Mouse (Mus musculus): ENCODE results near the gene Gosr2.

Gene Gosr2

DNA sequence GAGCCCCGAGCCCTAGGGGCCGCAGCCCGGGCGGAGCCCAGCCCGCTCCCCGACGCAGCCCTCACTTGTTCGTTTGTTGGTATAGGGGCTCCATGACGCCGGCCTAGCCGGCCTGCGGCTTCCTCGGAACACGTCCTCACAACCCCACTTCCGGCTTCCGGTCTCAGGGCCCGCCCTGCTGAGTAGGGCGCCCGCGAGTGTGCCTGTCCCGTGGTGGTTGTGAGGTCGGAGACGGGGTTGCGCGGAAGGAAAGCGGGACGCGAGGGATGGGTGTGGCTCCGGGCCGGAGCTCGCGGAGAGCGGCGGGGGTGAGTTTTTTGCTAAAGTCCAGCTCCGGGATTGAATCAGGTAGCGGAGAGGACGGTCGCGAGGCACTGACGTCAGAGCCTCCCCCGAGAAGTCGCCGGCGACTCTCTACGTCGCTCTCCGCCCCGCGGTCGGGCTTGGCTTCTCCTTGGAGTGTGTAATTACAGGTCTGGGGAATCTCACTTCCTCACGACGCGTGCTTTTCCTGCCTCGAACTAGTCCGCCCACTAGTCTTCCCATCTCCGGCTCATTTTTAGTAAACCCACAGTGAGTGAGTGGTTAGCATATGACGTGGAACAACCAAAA, at the start of gene Gosr2:
Gosr2 (minus strand) TSS at position 334 of the 612 bp plus-strand sequence.
- peak; percentile 97 for DNase-seq (ENCODE audit: extremely low spot score, low spot score)

DNA sequence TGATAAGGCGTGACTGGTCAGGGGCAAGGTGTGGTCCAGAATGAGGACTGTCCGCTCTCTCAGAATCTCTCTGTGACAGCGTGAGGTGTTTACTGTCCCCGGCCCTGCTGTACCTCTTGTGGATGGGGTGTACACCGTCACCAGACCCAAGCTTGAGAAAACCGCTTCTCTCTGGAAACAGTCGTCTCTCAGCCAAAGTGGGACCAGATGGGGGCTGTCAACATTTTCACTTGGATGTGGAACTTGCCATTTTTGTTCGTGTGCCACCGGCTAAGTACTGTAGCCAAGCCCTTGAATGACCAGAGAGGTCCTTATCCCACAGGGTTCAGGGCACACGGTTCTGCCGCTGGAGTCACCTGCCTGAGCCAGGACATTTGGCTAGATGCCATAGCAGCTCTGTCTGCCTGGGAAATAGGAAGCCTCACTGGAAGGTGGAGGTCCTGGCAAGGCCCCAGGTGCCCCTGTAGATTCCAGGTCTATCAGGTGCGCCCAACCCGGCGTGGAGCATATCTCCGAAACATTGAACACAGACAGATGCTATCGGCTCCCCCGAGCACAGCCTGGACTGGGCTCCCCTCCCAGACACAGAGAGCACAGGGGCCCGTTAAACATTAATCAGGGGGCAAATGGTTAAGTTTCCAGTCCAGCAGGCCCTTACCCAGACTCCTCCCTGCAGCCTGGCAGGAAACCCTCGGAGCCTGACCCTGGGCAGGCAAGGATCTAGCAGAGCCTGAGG, 37.5 kb upstream of the Gosr2 start:
- no peak for DNase-seq (ENCODE audit: extremely low spot score, low spot score)

DNA sequence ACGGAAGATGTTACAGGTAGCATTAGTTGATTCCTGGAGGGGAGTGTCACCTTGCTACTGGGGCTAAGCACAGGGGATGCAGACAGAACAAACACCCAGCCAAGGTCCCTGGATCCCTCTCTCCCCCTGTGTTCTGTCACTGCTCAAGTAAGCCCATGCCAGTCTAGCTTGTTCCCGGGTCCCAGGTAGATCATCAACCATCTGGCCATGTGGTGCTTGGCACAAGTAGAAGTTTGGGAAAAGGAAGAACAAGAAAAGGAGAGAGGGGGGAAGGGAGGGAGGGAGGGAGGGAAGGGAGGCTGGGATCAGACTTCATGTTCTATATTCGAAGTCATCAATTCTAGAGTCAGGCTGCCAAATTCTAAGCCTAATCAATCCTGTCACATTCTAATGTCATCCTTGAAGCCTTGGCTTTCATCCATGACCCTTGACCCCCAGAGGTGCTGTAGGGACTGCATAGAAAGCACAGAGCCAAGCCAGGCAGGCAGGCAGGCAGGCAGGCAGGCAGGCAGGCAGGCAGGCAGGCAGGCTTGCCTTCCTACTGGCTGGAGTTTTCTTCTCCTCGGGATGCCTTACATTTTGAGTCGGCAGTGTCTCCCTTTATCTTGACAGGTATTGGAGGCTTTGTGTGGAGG, 36.8 kb upstream of the Gosr2 start:
- DNase-seq (ENCODE audit: extremely low spot score, low spot score): no peak

DNA sequence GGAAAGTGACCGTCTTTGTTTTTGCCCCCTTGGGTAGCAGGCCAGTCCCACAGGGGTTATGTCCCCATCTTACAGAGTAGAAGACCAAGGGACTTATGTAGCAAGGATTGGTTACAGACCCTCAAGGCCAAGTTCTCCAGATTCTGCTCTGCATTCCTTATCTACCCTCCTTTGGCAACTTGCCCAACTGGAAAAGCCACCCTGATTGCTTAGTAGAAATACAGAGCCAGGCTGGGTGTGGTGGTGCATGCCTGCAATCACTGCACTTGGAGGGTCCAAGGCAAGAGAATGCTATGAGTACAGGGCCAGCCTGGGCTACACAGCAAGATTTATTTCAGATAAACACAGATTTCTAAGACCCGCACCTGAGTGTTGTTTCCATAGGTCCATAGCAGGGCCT, 36.3 kb upstream of the Gosr2 start:
- no peak for DNase-seq (ENCODE audit: extremely low spot score, low spot score)

DNA sequence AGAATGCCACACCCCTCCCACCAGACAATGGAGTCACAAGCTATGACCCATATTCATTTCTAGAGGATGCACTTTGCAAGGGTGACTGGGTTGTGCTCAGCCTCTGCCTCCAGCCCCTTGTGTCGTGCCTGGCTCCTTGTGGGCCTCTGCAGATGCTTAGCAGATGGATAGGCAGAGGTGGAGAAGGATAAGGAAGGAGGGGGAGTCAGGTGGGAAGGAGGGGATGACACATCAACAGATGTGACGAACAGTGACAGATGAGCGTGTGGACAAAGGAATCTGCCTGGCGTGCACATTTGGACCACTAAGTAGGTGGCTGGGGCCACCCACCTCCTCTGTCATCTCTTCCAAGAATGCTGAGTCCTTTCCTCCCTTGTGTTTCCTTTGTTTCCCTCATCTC, 35.4 kb upstream of the Gosr2 start:
- no peak for DNase-seq (ENCODE audit: extremely low spot score, low spot score)

DNA sequence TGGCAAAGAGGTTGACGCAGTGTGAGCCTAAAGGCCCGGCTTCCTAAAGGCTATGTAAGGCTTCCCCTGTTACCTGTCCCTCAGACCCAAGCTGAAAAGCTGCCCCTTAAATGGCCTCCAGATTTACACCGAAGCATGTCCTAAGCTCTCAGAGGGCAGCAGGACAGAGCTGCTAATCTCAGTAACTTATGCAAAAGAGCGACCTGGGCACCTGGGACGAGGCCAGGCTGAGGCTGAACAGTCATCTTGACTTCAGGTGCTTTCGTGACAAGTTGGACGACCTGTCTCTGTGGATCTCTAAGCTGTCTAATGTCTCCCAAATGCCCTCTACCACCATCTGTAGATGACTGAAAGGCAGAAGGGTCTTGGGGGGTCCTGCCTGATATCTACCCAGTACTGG, 34.6 kb upstream of the Gosr2 start:
- DNase-seq (ENCODE audit: extremely low spot score, low spot score): no peak

DNA sequence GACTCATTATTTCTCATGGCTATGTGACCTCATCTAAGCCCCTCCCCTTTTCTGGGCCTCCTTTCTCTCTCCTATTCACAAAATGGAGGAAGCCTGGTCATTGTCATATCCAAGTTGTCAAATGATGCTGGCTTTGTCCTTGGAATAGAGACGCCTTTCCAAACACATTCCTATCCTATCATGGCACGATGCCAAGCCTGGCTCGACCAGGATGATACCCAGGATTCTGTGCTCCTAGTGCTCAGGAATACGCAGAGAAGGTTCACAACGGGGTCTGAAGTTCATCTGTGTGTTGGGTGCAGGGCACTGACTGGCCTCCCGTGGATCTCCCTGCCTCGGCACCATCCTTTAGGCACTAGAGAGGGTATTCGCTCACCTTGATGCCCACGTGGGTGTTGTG, 33.9 kb upstream of the Gosr2 start:
- DNase-seq (ENCODE audit: extremely low spot score, low spot score): no peak

DNA sequence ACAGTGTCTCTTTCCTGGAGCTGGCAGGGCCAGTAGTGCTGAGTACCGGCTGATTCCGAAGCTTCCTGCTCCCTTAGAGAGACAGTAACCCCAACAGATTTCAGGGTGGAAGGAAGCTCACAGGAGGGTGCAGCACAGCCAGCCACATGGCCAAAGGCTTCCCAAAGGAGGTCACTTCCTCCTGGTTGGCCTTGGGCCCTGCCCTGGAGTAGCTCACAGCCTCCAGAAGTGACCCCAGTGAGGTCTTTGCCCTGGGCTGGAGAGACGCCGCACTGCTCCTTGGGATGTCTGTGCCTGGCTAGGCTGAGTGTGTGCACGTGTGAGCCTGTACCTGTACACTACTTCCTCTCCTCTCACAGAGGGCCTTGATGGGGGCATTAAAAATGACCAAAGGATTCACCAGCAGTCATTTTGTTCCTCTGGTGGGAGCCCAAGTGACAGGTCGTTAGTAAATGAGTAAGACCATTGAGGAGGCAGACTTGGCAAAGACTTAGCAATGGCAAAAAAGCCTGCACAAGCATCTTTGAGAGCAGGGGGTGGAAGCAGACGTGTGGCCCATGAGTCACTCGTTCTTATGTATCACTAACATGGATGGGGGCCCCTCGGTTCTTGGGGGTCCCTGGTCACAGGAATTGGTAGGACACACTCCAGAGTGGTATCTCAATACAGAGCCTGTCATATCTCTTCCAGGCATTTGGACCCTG, 31.7 kb upstream of the Gosr2 start:
- DNase-seq (ENCODE audit: extremely low spot score, low spot score): no peak

DNA sequence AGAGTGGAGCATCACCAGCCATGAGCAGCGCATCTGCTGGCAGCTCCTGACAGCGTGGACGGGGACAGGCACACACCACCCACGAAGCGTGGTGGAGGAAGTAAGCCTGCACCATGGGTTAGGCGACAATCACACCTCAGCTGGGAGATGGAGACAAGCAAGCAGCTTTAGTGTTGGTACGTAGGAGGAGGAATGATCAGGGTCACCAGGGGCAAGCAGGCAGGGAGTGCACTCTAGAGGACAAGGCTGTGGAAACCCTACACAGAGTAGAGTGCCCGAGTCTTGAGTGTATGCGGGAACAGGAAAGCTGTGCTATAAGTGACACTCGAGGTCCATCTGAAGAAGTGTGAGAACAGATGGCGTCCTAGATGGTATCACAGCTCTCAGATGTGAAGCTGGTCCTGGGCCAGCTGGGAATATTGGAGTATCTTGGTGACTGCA, 26.7 kb upstream of the Gosr2 start:
- DNase-seq (ENCODE audit: extremely low spot score, low spot score): no peak

DNA sequence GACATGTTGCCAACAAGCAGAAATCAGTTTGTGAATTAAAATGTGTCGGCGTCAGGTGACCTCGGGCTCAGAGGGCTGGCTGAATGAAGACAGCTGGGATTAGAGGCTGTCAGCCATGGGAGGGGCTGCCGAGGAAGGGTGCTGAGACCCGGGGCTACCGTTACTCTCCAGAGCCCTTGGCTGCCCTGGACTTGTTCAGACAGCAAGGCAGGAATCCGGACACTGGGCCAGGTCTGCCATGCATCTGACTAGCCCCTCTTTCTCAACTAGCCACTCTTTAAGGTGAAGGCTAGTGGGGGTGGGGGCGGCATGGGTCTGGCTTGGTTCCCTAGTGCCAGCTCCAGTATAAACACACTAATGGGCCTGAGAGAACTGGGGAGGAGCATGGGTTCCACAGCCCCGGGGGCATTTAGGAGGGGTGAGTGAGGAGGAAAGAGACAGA, 24.4 kb upstream of the Gosr2 start:
- no peak for DNase-seq (ENCODE audit: extremely low spot score, low spot score)

DNA sequence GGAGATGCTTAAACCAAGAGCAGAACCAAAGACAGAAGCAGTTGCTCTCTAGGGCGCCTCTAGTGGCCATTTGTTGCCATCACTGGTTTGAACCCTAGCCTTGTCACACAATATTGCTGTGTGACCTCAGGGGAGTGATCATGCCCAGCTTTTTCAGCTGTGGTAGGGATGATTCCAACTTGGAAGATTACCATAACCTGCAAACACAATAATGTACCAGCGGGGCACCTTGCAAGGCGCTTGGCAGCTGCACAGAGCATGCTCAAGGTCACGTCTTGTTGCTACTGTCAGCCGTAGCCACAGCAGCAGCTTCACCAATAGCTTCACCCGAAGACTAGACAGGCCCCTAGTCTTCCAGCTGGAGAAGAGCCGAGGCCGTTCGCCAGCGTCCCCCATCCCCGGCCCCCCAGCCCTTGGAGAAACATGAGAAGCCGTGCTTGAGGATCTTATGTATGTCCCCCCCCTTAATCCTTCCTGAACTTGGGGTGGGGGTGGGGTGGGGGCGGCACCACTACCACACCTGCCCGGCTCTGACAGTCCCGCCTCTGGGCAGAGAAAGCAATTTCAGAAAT, 23.9 kb upstream of the Gosr2 start:
- DNase-seq (ENCODE audit: extremely low spot score, low spot score): peak; percentile 43

DNA sequence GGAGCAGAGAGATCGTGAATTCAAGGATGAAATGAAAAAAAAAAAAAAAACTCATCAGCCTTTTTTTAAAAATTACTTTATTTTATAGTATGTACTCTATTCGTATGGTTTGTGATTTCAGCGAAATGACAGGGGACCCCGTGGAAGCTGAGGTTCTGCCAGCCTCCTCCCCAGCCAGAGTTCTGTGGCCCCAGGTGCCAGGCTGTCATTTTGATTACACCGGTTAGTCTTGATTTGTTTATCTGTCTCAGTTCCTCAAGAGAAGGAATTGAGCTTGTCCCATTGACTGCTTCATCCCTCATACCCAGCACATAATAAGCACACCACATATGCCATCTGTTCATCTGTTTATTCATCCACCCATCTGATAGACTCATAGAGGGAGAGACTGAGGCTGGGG, 21.7 kb upstream of the Gosr2 start:
- DNase-seq (ENCODE audit: extremely low spot score, low spot score): no peak

DNA sequence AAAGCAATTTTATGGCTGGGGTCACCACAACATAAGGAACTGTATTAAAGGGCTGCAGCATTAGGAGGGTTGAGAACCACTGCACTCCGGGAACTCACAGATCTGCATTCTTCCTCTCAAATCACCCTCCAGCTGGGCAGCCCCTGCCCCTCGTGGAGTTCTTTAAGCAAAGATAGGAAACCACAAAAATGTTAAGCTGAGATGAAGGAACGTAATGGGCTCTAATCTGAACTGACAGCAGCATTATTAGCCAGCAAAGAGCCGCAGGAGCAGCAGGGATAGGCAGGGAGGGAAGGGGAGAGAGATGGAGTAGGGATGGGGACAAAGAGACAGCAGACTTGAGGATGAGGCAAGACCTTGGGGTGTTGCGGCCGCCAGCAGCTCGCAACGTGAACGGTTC, 19.3 kb upstream of the Gosr2 start:
- DNase-seq (ENCODE audit: extremely low spot score, low spot score): no peak

DNA sequence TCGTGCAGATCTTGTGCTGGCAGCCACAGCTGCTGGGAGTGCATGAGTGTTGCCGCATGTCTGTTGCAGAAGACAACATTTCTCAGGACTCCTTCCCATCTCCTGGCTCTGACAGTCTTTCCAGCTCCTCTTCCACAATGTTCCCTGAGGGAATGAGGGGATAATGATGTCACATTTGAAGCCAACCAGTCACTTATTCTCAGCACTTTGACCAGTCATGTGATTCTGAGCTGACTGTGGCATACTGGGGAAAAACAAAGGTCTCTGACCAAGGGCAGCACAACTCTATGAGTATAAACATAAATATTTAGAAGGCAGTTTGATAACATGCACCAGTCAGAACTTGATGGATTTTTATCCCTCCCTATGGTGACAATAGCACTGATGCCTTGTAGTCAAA, 16.4 kb upstream of the Gosr2 start:
- DNase-seq (ENCODE audit: extremely low spot score, low spot score): no peak

DNA sequence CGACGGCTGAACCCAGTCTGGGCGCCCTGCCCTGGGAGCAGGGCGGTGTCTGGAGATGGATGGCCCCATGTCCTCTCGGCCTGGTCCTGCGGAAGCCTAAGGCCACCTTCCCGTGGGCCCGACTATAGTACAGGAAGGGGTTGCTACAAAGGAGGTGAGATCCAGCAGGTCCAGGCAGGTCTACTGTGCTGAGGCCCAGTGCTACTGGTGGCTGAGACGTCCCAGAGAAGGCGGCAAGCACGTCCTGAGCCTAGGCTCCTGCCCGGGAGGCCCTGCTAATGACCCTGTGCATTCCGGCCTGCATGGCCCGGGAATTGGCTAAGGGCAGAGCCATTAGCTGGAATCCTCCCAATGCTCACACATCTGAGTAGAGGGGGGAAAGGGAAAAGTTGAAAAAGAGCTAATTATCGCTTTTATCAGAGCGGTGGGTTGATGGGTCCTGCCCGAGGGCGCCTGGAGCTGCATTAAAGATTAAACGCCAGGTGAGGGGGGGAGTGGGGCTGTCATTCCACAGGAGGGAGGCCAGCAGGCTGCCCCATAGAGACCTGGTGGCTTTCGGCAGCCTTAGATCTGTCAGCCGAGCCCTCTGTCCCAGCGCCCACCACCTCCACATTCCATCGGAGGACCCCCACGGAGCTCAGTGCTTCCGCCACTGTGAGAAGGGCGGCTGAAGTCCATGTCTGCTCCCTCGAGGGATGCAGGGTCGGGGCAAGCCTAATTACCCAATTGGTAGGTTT, 14.3 kb upstream of the Gosr2 start:
- no peak for DNase-seq (ENCODE audit: extremely low spot score, low spot score)

DNA sequence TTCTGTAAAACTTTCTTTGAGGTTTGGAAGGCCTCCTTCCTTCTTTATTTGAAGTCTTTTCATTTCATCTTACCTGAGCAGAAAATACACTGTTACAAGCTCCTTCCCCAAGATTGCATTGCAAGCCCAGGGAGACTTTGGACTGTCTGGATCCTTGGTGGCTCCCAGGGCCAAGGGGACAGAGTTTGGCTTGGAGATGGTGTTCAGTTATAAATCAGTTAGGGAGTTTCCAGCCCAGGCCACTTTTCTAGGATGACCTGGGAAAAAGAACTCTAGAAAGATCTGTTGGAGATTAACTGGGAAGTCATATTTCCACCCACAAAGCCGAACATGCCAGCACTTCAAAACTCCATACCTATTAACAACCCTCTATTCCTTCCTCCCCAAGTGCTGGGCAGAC, 12.3 kb upstream of the Gosr2 start:
- no peak for DNase-seq (ENCODE audit: extremely low spot score, low spot score)

DNA sequence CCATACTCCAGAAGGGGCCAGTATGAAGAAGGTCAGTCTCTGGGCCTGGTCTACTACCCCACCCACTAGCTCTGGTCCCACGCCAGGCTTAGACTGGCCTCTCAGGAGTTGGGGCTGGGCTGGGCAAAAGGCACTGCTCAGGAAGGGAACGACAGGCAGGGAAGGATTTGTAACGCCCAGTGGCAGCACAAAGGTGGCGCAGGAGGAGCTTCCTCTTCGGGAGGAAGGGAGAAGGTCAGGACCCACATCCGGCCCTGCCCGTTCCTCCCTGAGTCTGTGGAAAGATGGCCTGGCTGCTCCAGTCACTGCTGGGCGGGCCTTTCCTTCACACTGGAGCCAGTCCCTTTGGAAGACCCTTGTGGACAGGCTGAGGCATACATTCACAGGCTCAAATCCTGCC, 9.3 kb upstream of the Gosr2 start:
- no peak for DNase-seq (ENCODE audit: extremely low spot score, low spot score)

DNA sequence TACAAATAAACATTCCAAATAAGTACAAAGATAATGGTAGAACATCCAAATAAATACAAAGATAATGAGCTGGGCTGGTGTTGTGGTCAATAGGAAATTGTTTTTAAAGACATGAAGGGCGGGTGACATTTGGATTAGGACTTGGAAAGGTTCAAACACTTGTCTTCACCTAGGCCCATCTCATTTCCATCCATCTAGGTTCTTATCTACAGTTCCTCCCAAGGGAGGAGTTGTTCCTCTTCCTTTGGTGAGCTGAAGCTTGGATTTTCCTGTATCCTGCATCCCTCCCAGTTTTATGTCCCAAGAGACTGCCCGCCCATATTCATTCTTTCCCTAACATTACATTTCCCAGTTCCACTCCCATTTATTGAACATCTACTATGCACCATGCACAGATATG, 528 bp upstream of the Gosr2 start:
- DNase-seq (ENCODE audit: extremely low spot score, low spot score): no peak

DNA sequence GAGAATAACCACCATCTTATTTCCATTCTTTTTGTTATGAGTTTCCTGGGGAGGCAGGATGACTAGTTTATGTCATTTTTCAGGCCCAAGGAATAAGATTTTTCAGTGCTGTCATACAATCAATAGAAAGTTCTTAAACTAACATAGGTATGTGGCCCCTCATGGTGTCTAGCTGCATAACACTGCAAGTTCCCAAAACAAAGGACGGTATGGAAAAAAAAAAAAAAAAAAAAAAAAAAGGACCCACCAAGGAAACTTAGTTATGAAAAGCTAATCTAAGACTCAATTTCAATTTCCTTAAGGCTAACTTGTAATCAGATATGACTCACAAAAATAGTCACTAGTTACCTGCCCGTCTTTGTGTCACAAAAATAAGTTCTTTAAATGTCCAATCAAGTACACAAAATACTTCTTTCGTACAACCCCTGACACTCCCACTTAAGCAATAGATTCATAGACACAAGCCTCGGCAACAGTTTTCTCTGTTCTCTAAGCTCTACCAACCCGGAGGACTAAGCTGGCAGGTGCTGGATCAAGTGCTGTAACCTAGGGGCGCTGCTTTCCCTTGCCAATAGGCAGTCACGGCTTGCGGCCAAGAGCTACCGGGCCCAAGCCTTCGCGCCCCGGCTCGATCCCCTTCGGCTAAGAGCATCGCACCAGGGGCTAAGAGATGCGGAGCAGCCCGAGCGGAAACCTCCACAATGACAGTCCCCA, 690 bp downstream of the Gosr2 start:
- no peak for DNase-seq (ENCODE audit: extremely low spot score, low spot score)

DNA sequence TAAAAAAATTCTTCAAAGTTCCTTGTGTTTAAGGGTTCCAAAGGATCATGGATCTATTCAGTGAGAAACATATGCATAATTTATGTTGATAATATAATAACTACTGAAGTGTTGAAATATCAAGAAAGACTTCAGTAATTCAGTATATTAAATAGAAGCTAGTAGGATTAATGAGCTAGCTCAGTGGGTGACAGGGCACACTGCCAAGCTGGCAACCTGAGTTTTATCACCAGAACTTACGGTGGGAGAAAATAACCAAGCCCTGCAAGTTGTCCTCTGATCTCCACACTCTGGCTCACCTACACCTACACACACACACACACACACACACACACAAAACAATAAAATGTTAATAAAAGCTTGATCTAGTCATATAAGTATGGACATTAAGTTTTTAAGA, 4.5 kb downstream of the Gosr2 start:
- no peak for DNase-seq (ENCODE audit: extremely low spot score, low spot score)
